Comparison of ENCODE assay signal across 22 mouse cellular contexts in the genomic region with DNA sequence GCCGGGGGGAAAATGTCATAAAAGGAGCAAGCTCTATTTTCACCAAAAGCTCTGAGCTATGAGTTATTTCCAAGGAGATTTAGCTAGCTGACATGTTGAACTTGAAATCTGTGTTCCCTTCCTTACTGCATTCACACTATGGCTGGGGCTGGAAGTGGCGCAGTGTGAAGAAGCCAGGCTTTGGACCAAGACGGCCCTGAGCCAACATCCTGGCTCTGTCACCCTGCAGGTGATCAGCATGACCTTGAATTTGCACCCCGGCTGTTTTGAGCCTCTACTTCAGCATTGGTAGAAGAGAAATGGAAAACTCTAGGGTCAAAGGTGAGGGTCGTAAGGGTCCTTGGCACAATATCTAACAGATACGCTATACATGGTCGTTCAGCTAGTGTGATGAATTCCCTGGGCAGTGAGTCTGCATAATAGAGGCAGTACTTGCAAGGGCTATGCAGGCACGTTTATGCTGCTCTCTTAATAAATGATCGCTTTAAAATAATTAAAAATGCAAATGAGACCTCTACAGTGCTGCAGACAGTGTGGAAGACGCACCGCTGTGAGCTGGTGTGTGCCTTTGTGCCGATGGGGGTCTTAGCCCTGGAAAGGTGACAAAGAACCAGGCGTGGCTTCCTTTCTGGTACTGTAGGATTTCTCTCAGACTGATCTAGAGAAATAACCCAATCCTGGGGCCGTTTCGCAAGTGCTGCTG.
DNase-seq lines count a peak whose midpoint lies in the region; ATAC-seq lines count a peak whose summit lies in the region.
"Had no signal": no experiment of that assay in that cellular context is flagged by ENCODE, and none has a peak within 500 bp of the region (broad histone marks: within the 10 kb centered on the region; RNA-seq: fewer than 3 reads in every experiment).

No protein-coding gene starts in this region.

- peaks cover 2% of the 10 kb centered on the region for H3K4me1 ChIP-seq in neural tube, embryonic 12.5 days
- H3K4me1 ChIP-seq in hindbrain, embryonic 16.5 days (ENCODE audit: control insufficient read depth, insufficient read depth, low read depth, low read length), result no peaks in the 10 kb centered on the region; the same call in 1 of the 2 replicates
- H3K4me1 ChIP-seq in neural tube, embryonic 15.5 days, result peaks cover 16% of the 10 kb centered on the region
- H3K4me1 ChIP-seq: heart, embryonic 15.5 days; limb, embryonic 10.5 days; stomach, embryonic 15.5 days had no signal

- H3K36me3 ChIP-seq in neural tube, embryonic 12.5 days, result no peaks in the 10 kb centered on the region
- H3K36me3 ChIP-seq in hindbrain, embryonic 16.5 days (ENCODE audit: control insufficient read depth, insufficient read depth, low read length), result no peaks in the 10 kb centered on the region
- H3K36me3 ChIP-seq in neural tube, embryonic 15.5 days, result no peaks in the 10 kb centered on the region
- H3K36me3 ChIP-seq: forebrain, embryonic 12.5 days; heart, embryonic 15.5 days; limb, embryonic 10.5 days; stomach, embryonic 15.5 days had no signal

- H3K9ac ChIP-seq in neural tube, embryonic 12.5 days, result no peak overlapping the region
- no peak overlapping the region for H3K9ac ChIP-seq in hindbrain, embryonic 16.5 days (ENCODE audit: low read depth, low read length)
- H3K9ac ChIP-seq in neural tube, embryonic 15.5 days (replicated peaks), result no peak overlapping the region
- H3K9ac ChIP-seq: forebrain, embryonic 12.5 days; heart, embryonic 15.5 days; liver, postnatal 0 days; stomach, embryonic 15.5 days had no signal

- H3K27me3 ChIP-seq in neural tube, embryonic 12.5 days (replicated peaks), result no peaks in the 10 kb centered on the region
- no peaks in the 10 kb centered on the region for H3K27me3 ChIP-seq in hindbrain, embryonic 16.5 days (replicated peaks; ENCODE audit: control insufficient read depth, insufficient read depth, low read length)
- no peaks in the 10 kb centered on the region for H3K27me3 ChIP-seq in neural tube, embryonic 15.5 days (replicated peaks)
- H3K27me3 ChIP-seq: forebrain, embryonic 12.5 days; heart, embryonic 15.5 days; stomach, embryonic 15.5 days had no signal

- 61% methylated on average over 15 of the region's 15 CpGs for WGBS in neural tube, embryonic 12.5 days
- WGBS in hindbrain, embryonic 16.5 days, result 44% methylated on average over 15 of the region's 15 CpGs
- whole genome bisulfite sequencing in neural tube, embryonic 15.5 days, result 40% methylated on average over 15 of the region's 15 CpGs

- no peak overlapping the region for H3K27ac ChIP-seq in neural tube, embryonic 12.5 days
- H3K27ac ChIP-seq in hindbrain, embryonic 16.5 days (ENCODE audit: low read depth, low read length), result no peak overlapping the region
- H3K27ac ChIP-seq in neural tube, embryonic 15.5 days (replicated peaks), result no peak overlapping the region; the same call in 1 of the 2 replicates
- H3K27ac ChIP-seq: forebrain, embryonic 12.5 days; heart, adult 2 months; heart, embryonic 15.5 days; limb, embryonic 10.5 days; stomach, embryonic 15.5 days had no signal

- no peaks in the 10 kb centered on the region for H3K9me3 ChIP-seq in neural tube, embryonic 12.5 days
- H3K9me3 ChIP-seq in hindbrain, embryonic 16.5 days (ENCODE audit: control insufficient read depth, low read length), result no peaks in the 10 kb centered on the region
- no peaks in the 10 kb centered on the region for H3K9me3 ChIP-seq in neural tube, embryonic 15.5 days (replicated peaks)
- H3K9me3 ChIP-seq: forebrain, embryonic 12.5 days; heart, embryonic 15.5 days; limb, embryonic 10.5 days; stomach, embryonic 15.5 days had no signal

- no peak overlapping the region for H3K4me3 ChIP-seq in neural tube, embryonic 12.5 days
- no peak overlapping the region for H3K4me3 ChIP-seq in hindbrain, embryonic 16.5 days (ENCODE audit: low read length)
- no peak overlapping the region for H3K4me3 ChIP-seq in neural tube, embryonic 15.5 days (replicated peaks)
- H3K4me3 ChIP-seq: forebrain, embryonic 12.5 days; heart, adult 2 months; heart, embryonic 15.5 days; limb, embryonic 10.5 days; stomach, embryonic 15.5 days had no signal

- ATAC-seq in neural tube, embryonic 12.5 days (ENCODE audit: low FRiP score, low read depth), result peak; percentile 54; the same call in 1 of the 2 replicates
- peak; percentile 50; the same call in 1 of the 2 replicates for ATAC-seq in hindbrain, embryonic 16.5 days
- ATAC-seq in neural tube, embryonic 15.5 days (ENCODE audit: low FRiP score), result peak; percentile 55; the same call in 1 of the 2 replicates
- ATAC-seq: intestine, postnatal 0 days; liver, postnatal 0 days had no signal

- no peak overlapping the region for H3K4me2 ChIP-seq in neural tube, embryonic 12.5 days (replicated peaks)
- no peak overlapping the region for H3K4me2 ChIP-seq in hindbrain, embryonic 16.5 days (ENCODE audit: low read length)
- H3K4me2 ChIP-seq in neural tube, embryonic 15.5 days, result no peak overlapping the region
- H3K4me2 ChIP-seq: forebrain, embryonic 12.5 days; heart, embryonic 15.5 days; stomach, embryonic 15.5 days had no signal

- DNase-seq in cerebellum, postnatal 14 days, result peak; percentile 68 to 76
- no peak for DNase-seq in cerebellum, adult 11 months
- no peak for DNase-seq in neural tube, embryonic 10.5 days (ENCODE audit: extremely low spot score, low spot score)
- no peak for DNase-seq in kidney, postnatal 25 days
- no peak for DNase-seq in left cerebral cortex, adult 9 months (ENCODE audit: low spot score in 2 of 2)
- DNase-seq: adrenal gland, postnatal 10 days; B cell, adult 2 months; gastrocnemius, postnatal 10 days; heart, adult 2 months; heart, postnatal 4 days; liver, postnatal 0 days; lung, postnatal 10 days; thymus, adult 18-20 months; thymus, postnatal 4 days had no signal

Comparison
In these comparisons a context has a peak if more than half of its experiments do, and no peak if none do; other contexts are left out.
1. DNase-seq: peak in cerebellum, postnatal 14 days (2 of 2); none in cerebellum, adult 11 months (single experiment), neural tube, embryonic 10.5 days (single experiment), kidney, postnatal 25 days (0 of 2) and left cerebral cortex, adult 9 months (0 of 2).
2. Peak in every context shown above with its lines, with median percentiles within 50 percentile points of each other: ATAC-seq.